Mouse (Mus musculus) G1E (cell line): ENCODE results near the gene Slc36a2. TPM values are rescaled to one million over a fixed set of nuclear protein-coding genes. Genes with fewer than 3 reads are reported as not detected.

ENCODE experiments used
- ATAC-seq: 2 replicates; pipeline ENCODE4 v1.8.0; 2016; ENCODE audit warnings: mild to moderate bottlenecking; ENCODE audit not compliant: insufficient number of reproducible peaks, poor library complexity, low FRiP score, severe bottlenecking; ENCODE audit errors: extremely low read depth
- DNase-seq: peaks from one replicate; pipeline ENCODE4 v3.0.0; 2012; ENCODE audit warnings: low spot score
- H3K27me3 ChIP-seq: 2 replicates; pipeline ENCODE4 v1.6.1; 2012; ENCODE audit warnings: mild to moderate bottlenecking, low read length, inconsistent platforms; ENCODE audit not compliant: insufficient read depth
- H3K36me3 ChIP-seq: replicated peaks from 2 replicates; pipeline ENCODE3; 2012; ENCODE audit warnings: mild to moderate bottlenecking, inconsistent platforms
- H3K4me1 ChIP-seq: 2 replicates; pipeline ENCODE4 v1.6.1; 2012; ENCODE audit warnings: low read depth, low read length, inconsistent platforms, mixed read lengths; ENCODE audit not compliant: insufficient read depth
- H3K4me3 ChIP-seq: 2 replicates; pipeline ENCODE4 v1.5.1; 2012; ENCODE audit warnings: low read depth, mild to moderate bottlenecking, inconsistent platforms, low read length, moderate library complexity, mixed read lengths
- H3K9me3 ChIP-seq: replicated peaks from 2 replicates; pipeline ENCODE4 v1.6.1; 2012; ENCODE audit warnings: inconsistent platforms
- CTCF ChIP-seq: IDR thresholded peaks from 2 replicates; pipeline ENCODE4 v1.5.1; 2012; ENCODE audit warnings: low read depth, low read length, inconsistent platforms, mixed read lengths
- GATA1 ChIP-seq: IDR thresholded peaks from 2 replicates; pipeline ENCODE4 v1.6.1; 2012; ENCODE audit warnings: borderline replicate concordance, low read length, inconsistent platforms, mixed read lengths
- GATA2 ChIP-seq: IDR thresholded peaks from 2 replicates; pipeline ENCODE4 v1.6.1; 2012; ENCODE audit warnings: low read depth, low read length, inconsistent platforms, borderline replicate concordance
- POLR2AphosphoS5 ChIP-seq: IDR thresholded peaks from 2 replicates; pipeline ENCODE4 v1.6.1; 2012; ENCODE audit warnings: low read depth, low read length, inconsistent platforms; ENCODE audit not compliant: insufficient replicate concordance
- TAL1 ChIP-seq: conservative IDR thresholded peaks from 2 replicates; pipeline ENCODE4 v1.6.1; 2012; ENCODE audit warnings: low read depth, low read length, inconsistent platforms, mixed read lengths
- polyA plus RNA-seq: library from polyadenylated mRNA; stranded (reverse); fragments of >175 nt; gene quantifications from 2 replicates; pipeline ENCODE4 v1.2.3, GENCODE M21; 2012
- total RNA-seq, 2 experiments: library from RNA; stranded (forward) in 1 of 2; stranded (reverse) in 1 of 2; fragments of 200-1000 nt in 1 of 2; fragments of >200 nt in 1 of 2; fragmentation: Nextera tagmentation in 1 of 2; gene quantifications; 2 replicates each; pipeline ENCODE4 v1.2.3; 2014 to 2017

Gene Slc36a2
- total and polyA plus RNA-seq, 3 experiments: 0.16 TPM; not detected in 2

- no peak overlapping the region for H3K4me3 ChIP-seq
- DNase-seq (peak; percentile 6), ATAC-seq (no peak; the same call in 1 of the 2 replicates)
- H3K36me3 ChIP-seq: no peaks in the 10 kb centered on the region
- no peaks in the 10 kb centered on the region for H3K9me3 ChIP-seq
- no peaks in the 10 kb centered on the region for H3K27me3 ChIP-seq
- no peak for TF ChIP-seq GATA1
- TF ChIP-seq POLR2AphosphoS5: no peak
- peak; percentile 78 for TF ChIP-seq CTCF
- no peak for TF ChIP-seq GATA2
- H3K4me1 ChIP-seq: no peaks in the 10 kb centered on the region
Measured at GRCm38 (mm10) chr11:55162670-55163069, 22.2 kb downstream of the Slc36a2 start.

- no peak for ATAC-seq
- no peak for TF ChIP-seq GATA2
- TF ChIP-seq CTCF: peak; percentile 81
- Histone ChIP-seq H3K4me1 (no peaks in the 10 kb centered on the region), H3K4me3 (no peak overlapping the region), H3K27me3 (no peaks in the 10 kb centered on the region), H3K36me3 (no peaks in the 10 kb centered on the region), H3K9me3 (no peaks in the 10 kb centered on the region)
- peak; percentile 38 for DNase-seq
Measured at GRCm38 (mm10) chr11:55158785-55159359, 26.0 kb downstream of the Slc36a2 start.

GRCm38 (mm10) chr11:55155070-55155421, 29.8 kb downstream of the Slc36a2 start:
- H3K36me3 ChIP-seq: no peaks in the 10 kb centered on the region
- no peaks in the 10 kb centered on the region for H3K9me3 ChIP-seq
- H3K4me3 ChIP-seq: no peak overlapping the region
- peaks cover 3% of the 10 kb centered on the region; the same call in 1 of the 2 replicates for H3K27me3 ChIP-seq
- H3K4me1 ChIP-seq: no peaks in the 10 kb centered on the region
- ATAC-seq (no peak), DNase-seq (no peak)
- TF ChIP-seq TAL1 (no peak), GATA2 (no peak), GATA1 (no peak), CTCF (no peak), POLR2AphosphoS5 (no peak)

- no peaks in the 10 kb centered on the region for H3K9me3 ChIP-seq
- peaks cover 3% of the 10 kb centered on the region; the same call in 1 of the 2 replicates for H3K27me3 ChIP-seq
- H3K36me3 ChIP-seq: no peaks in the 10 kb centered on the region
- no peak for TF ChIP-seq CTCF
- TF ChIP-seq GATA1: no peak
- no peak for TF ChIP-seq POLR2AphosphoS5
- TF ChIP-seq TAL1: no peak
- no peak for TF ChIP-seq GATA2
- no peak overlapping the region for H3K4me3 ChIP-seq
- H3K4me1 ChIP-seq: no peaks in the 10 kb centered on the region
- DNase-seq: no peak
- no peak for ATAC-seq
Measured at GRCm38 (mm10) chr11:55154398-55155069, 30.3 kb downstream of the Slc36a2 start.

- TF ChIP-seq CTCF: no peak
- no peak for TF ChIP-seq TAL1
- no peak for TF ChIP-seq POLR2AphosphoS5
- TF ChIP-seq GATA2: no peak
- no peak for TF ChIP-seq GATA1
- peaks cover 3% of the 10 kb centered on the region; the same call in 1 of the 2 replicates for H3K27me3 ChIP-seq
- no peaks in the 10 kb centered on the region for H3K9me3 ChIP-seq
- no peaks in the 10 kb centered on the region for H3K36me3 ChIP-seq
- no peak for DNase-seq
- no peak within 1 kb of the TSS for H3K4me3 ChIP-seq
- ATAC-seq: no peak
- no peaks in the 10 kb centered on the region for H3K4me1 ChIP-seq
Measured at GRCm38 (mm10) chr11:55151608-55152007, 33.3 kb downstream of the Slc36a2 start, which contains the start of gene Slc36a3. TSS of gene Slc36a3 (minus strand) at chr11:55151708.

- Histone ChIP-seq H3K36me3 (no peaks in the 10 kb centered on the region), H3K9me3 (no peaks in the 10 kb centered on the region), H3K27me3 (peaks cover 3% of the 10 kb centered on the region; the same call in 1 of the 2 replicates), H3K4me3 (no peak overlapping the region), H3K4me1 (no peaks in the 10 kb centered on the region; the same call in 1 of the 2 replicates)
- TF ChIP-seq TAL1: no peak
- no peak for TF ChIP-seq POLR2AphosphoS5
- TF ChIP-seq GATA2: no peak
- TF ChIP-seq GATA1: no peak
- TF ChIP-seq CTCF: no peak
- no peak for ATAC-seq
- no peak for DNase-seq
Measured at GRCm38 (mm10) chr11:55148461-55148860, 36.4 kb downstream of the Slc36a2 start.
